Mouse (Mus musculus): ENCODE measurements at regions not wholly inside any gene's neighbourhood (a gene's known extent, or its start where the extent isn't known, plus 50 kb on each side); places are given as distances from the start of the nearest gene placed in this dataset.

- H3K4me1 ChIP-seq (ENCODE audit: control insufficient read depth, insufficient read depth, low read length) = no peaks in the 10 kb centered on the region
- DNase-seq (ENCODE audit: low spot score, missing footprints) (no peak), ATAC-seq (ENCODE audit: low FRiP score) (no peak)
- no peak overlapping the region for H3K27ac ChIP-seq (ENCODE audit: low read depth, low read length)
- H3K4me2 ChIP-seq = no peak overlapping the region
- no peaks in the 10 kb centered on the region for H3K27me3 ChIP-seq (ENCODE audit: control insufficient read depth, insufficient read depth, low read length)
- H3K9ac ChIP-seq (ENCODE audit: low read length) = no peak overlapping the region
- no peak overlapping the region for H3K4me3 ChIP-seq (ENCODE audit: low read depth, low read length)
- WGBS = 89% methylated on average over 1 of the region's 1 CpGs
- no peaks in the 10 kb centered on the region for H3K9me3 ChIP-seq (ENCODE audit: control insufficient read depth, low read length)
- H3K36me3 ChIP-seq (ENCODE audit: control insufficient read depth, insufficient read depth, low read length) = no peaks in the 10 kb centered on the region
Observed at GRCm38 (mm10) chr3:21292774-21293173, 783.7 kb upstream of the Tbl1xr1 start.

GRCm38 (mm10) chr3:21293308-21293707 is 783.1 kb upstream of the Tbl1xr1 start:
- no peaks in the 10 kb centered on the region for H3K27me3 ChIP-seq (ENCODE audit: control insufficient read depth, insufficient read depth, low read length)
- no peaks in the 10 kb centered on the region for H3K9me3 ChIP-seq (ENCODE audit: control insufficient read depth, low read length)
- DNase-seq (ENCODE audit: low spot score, missing footprints) (no peak), ATAC-seq (ENCODE audit: low FRiP score) (no peak)
- 85% methylated on average over 2 of the region's 2 CpGs for WGBS
- no peaks in the 10 kb centered on the region for H3K36me3 ChIP-seq (ENCODE audit: control insufficient read depth, insufficient read depth, low read length)
- H3K4me1 ChIP-seq (ENCODE audit: control insufficient read depth, insufficient read depth, low read length) = no peaks in the 10 kb centered on the region
- no peak overlapping the region for H3K9ac ChIP-seq (ENCODE audit: low read length)
- H3K27ac ChIP-seq (ENCODE audit: low read depth, low read length) = no peak overlapping the region
- no peak overlapping the region for H3K4me2 ChIP-seq
- no peak overlapping the region for H3K4me3 ChIP-seq (ENCODE audit: low read depth, low read length)

GRCm38 (mm10) chr3:21294776-21295175 is 781.7 kb upstream of the Tbl1xr1 start:
- H3K9ac ChIP-seq (ENCODE audit: low read length) = no peak overlapping the region
- no peaks in the 10 kb centered on the region for H3K4me1 ChIP-seq (ENCODE audit: control insufficient read depth, insufficient read depth, low read length)
- no peaks in the 10 kb centered on the region for H3K36me3 ChIP-seq (ENCODE audit: control insufficient read depth, insufficient read depth, low read length)
- ATAC-seq (ENCODE audit: low FRiP score) = no peak
- H3K9me3 ChIP-seq (ENCODE audit: control insufficient read depth, low read length) = no peaks in the 10 kb centered on the region
- H3K4me3 ChIP-seq (ENCODE audit: low read depth, low read length) = no peak overlapping the region
- DNase-seq (ENCODE audit: low spot score, missing footprints) = no peak
- H3K27ac ChIP-seq (ENCODE audit: low read depth, low read length) = no peak overlapping the region
- H3K4me2 ChIP-seq = no peak overlapping the region
- 91% methylated on average over 3 of the region's 3 CpGs for WGBS
- H3K27me3 ChIP-seq (ENCODE audit: control insufficient read depth, insufficient read depth, low read length) = no peaks in the 10 kb centered on the region

- no peak overlapping the region for H3K4me2 ChIP-seq
- no peak for DNase-seq (ENCODE audit: low spot score, missing footprints)
- no peak for ATAC-seq (ENCODE audit: low FRiP score)
Observed at GRCm38 (mm10) chr3:21296581-21297110, 779.8 kb upstream of the Tbl1xr1 start.

GRCm38 (mm10) chr3:21325329-21325896 is 751.0 kb upstream of the Tbl1xr1 start:
- WGBS = 58% methylated on average over 4 of the region's 4 CpGs

More at GRCm38 (mm10) chr3:21296581-21297110, 779.8 kb upstream of the Tbl1xr1 start:
- 54% methylated on average over 1 of the region's 1 CpGs for WGBS
- H3K9ac ChIP-seq (ENCODE audit: low read length) = no peak overlapping the region
- H3K9me3 ChIP-seq (ENCODE audit: control insufficient read depth, low read length) = no peaks in the 10 kb centered on the region
- H3K27me3 ChIP-seq (ENCODE audit: control insufficient read depth, insufficient read depth, low read length) = no peaks in the 10 kb centered on the region
- no peaks in the 10 kb centered on the region for H3K36me3 ChIP-seq (ENCODE audit: control insufficient read depth, insufficient read depth, low read length)
- H3K4me3 ChIP-seq (ENCODE audit: low read depth, low read length) = no peak overlapping the region
- H3K4me1 ChIP-seq (ENCODE audit: control insufficient read depth, insufficient read depth, low read length) = no peaks in the 10 kb centered on the region
- no peak overlapping the region for H3K27ac ChIP-seq (ENCODE audit: low read depth, low read length)

GRCm38 (mm10) chr3:21341916-21342315 is 734.5 kb upstream of the Tbl1xr1 start:
- Histone ChIP-seq H3K36me3 (ENCODE audit: control insufficient read depth, insufficient read depth, low read length) (no peaks in the 10 kb centered on the region), H3K27ac (ENCODE audit: low read depth, low read length) (no peak overlapping the region), H3K4me2 (no peak overlapping the region), H3K4me3 (ENCODE audit: low read depth, low read length) (no peak overlapping the region), H3K9me3 (ENCODE audit: control insufficient read depth, low read length) (no peaks in the 10 kb centered on the region), H3K9ac (ENCODE audit: low read length) (no peak overlapping the region), H3K4me1 (ENCODE audit: control insufficient read depth, insufficient read depth, low read length) (no peaks in the 10 kb centered on the region), H3K27me3 (ENCODE audit: control insufficient read depth, insufficient read depth, low read length) (no peaks in the 10 kb centered on the region)
- no peak for DNase-seq (ENCODE audit: low spot score, missing footprints)
- ATAC-seq (ENCODE audit: low FRiP score) = no peak

More at GRCm38 (mm10) chr3:21325329-21325896, 751.0 kb upstream of the Tbl1xr1 start:
- DNase-seq (ENCODE audit: low spot score, missing footprints) (no peak), ATAC-seq (ENCODE audit: low FRiP score) (no peak)
- Histone ChIP-seq H3K36me3 (ENCODE audit: control insufficient read depth, insufficient read depth, low read length) (no peaks in the 10 kb centered on the region), H3K4me3 (ENCODE audit: low read depth, low read length) (no peak overlapping the region), H3K4me2 (no peak overlapping the region), H3K4me1 (ENCODE audit: control insufficient read depth, insufficient read depth, low read length) (no peaks in the 10 kb centered on the region), H3K9ac (ENCODE audit: low read length) (no peak overlapping the region), H3K27ac (ENCODE audit: low read depth, low read length) (no peak overlapping the region), H3K27me3 (ENCODE audit: control insufficient read depth, insufficient read depth, low read length) (no peaks in the 10 kb centered on the region), H3K9me3 (ENCODE audit: control insufficient read depth, low read length) (no peaks in the 10 kb centered on the region)

GRCm38 (mm10) chr3:21343095-21343494 is 733.4 kb upstream of the Tbl1xr1 start:
- Histone ChIP-seq H3K4me2 (no peak overlapping the region), H3K27me3 (ENCODE audit: control insufficient read depth, insufficient read depth, low read length) (no peaks in the 10 kb centered on the region), H3K4me1 (ENCODE audit: control insufficient read depth, insufficient read depth, low read length) (no peaks in the 10 kb centered on the region), H3K4me3 (ENCODE audit: low read depth, low read length) (no peak overlapping the region), H3K9ac (ENCODE audit: low read length) (no peak overlapping the region), H3K27ac (ENCODE audit: low read depth, low read length) (no peak overlapping the region), H3K36me3 (ENCODE audit: control insufficient read depth, insufficient read depth, low read length) (no peaks in the 10 kb centered on the region), H3K9me3 (ENCODE audit: control insufficient read depth, low read length) (no peaks in the 10 kb centered on the region)
- ATAC-seq (ENCODE audit: low FRiP score) (no peak), DNase-seq (ENCODE audit: low spot score, missing footprints) (no peak)
- 87% methylated on average over 1 of the region's 1 CpGs for WGBS

- H3K36me3 ChIP-seq (ENCODE audit: control insufficient read depth, insufficient read depth, low read length) = no peaks in the 10 kb centered on the region
- no peak overlapping the region for H3K4me2 ChIP-seq
- H3K4me3 ChIP-seq (ENCODE audit: low read depth, low read length) = no peak overlapping the region
- no peaks in the 10 kb centered on the region for H3K4me1 ChIP-seq (ENCODE audit: control insufficient read depth, insufficient read depth, low read length)
- no peaks in the 10 kb centered on the region for H3K9me3 ChIP-seq (ENCODE audit: control insufficient read depth, low read length)
- no peak for ATAC-seq (ENCODE audit: low FRiP score)
- no peak overlapping the region for H3K9ac ChIP-seq (ENCODE audit: low read length)
- 85% methylated on average over 3 of the region's 3 CpGs for WGBS
- no peak for DNase-seq (ENCODE audit: low spot score, missing footprints)
- H3K27me3 ChIP-seq (ENCODE audit: control insufficient read depth, insufficient read depth, low read length) = no peaks in the 10 kb centered on the region
- no peak overlapping the region for H3K27ac ChIP-seq (ENCODE audit: low read depth, low read length)
Observed at GRCm38 (mm10) chr3:21349421-21349820, 727.0 kb upstream of the Tbl1xr1 start.

GRCm38 (mm10) chr3:21356150-21356549 is 720.3 kb upstream of the Tbl1xr1 start:
- Histone ChIP-seq H3K9me3 (ENCODE audit: control insufficient read depth, low read length) (no peaks in the 10 kb centered on the region), H3K4me2 (no peak overlapping the region), H3K9ac (ENCODE audit: low read length) (no peak overlapping the region), H3K4me3 (ENCODE audit: low read depth, low read length) (no peak overlapping the region), H3K4me1 (ENCODE audit: control insufficient read depth, insufficient read depth, low read length) (no peaks in the 10 kb centered on the region), H3K27ac (ENCODE audit: low read depth, low read length) (no peak overlapping the region), H3K36me3 (ENCODE audit: control insufficient read depth, insufficient read depth, low read length) (no peaks in the 10 kb centered on the region), H3K27me3 (ENCODE audit: control insufficient read depth, insufficient read depth, low read length) (no peaks in the 10 kb centered on the region)
- WGBS = 76% methylated on average over 3 of the region's 3 CpGs
- DNase-seq (ENCODE audit: low spot score, missing footprints) (no peak), ATAC-seq (ENCODE audit: low FRiP score) (no peak)
